7 mouse cellular contexts compared by ENCODE assay signal in the genomic region with DNA sequence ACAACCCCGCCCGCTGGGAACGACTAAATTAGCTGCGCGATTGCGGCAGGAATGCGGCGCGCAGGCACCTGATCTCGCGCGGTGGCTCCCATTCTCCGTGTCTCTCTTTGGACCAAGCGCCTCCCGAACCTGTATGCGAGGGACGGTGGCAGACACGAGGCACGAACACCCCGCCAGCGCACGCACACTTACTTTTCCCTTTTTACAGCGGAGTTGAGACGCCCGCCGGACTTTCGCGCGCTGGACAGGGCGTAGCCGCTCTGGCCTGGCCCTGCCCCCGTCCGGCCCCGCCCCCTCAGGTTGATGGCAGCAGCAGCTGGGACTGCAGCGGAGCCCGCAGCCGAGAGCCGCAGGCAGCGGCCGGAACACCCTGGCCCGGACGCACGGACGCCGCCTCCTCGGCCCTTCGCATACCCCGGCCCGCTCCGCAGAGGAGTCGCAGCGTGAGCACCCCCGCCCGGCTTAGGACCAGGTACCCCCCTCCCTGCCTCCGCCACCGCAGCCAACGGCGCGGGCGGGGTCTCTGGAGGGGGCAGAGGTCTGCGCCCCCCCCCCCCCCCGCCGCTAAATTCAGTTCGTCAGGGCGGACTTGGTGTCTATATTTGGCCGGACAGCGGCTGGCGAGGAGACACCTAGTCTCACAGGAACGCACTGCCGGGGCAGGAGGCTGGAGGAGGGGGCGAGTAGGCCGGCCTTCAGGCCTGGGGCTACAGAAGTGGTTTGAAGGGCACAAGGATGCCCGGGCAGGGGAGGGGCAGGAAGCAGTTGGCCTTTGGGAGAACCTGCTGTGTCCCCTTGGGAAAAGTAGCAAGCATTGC. TPM values are rescaled to one million over a fixed set of nuclear protein-coding genes. Genes with fewer than 3 reads are reported as not detected.
DNase-seq lines count a peak whose midpoint lies in the region; ATAC-seq and TF ChIP-seq lines count a peak whose summit lies in the region.

A gene (plus strand): TSS at position 129 of the 818 bp plus-strand sequence.

- peaks cover 84% of the 10 kb centered on the region for H3K27me3 ChIP-seq in E14TG2a.4 (ENCODE audit: insufficient read depth, low read length)
- H3K27me3 ChIP-seq in forebrain, embryonic 12.5 days: peaks cover 73% of the 10 kb centered on the region
- peaks cover 13% of the 10 kb centered on the region for H3K27me3 ChIP-seq in spleen, adult 2 months (ENCODE audit: control insufficient read depth, insufficient read depth, low read length)

- H3K4me3 ChIP-seq in E14TG2a.4 (replicated peaks; ENCODE audit: low read length) (peak within 1 kb of the TSS; percentile 82), macrophage (ENCODE audit: inconsistent target) (peak within 1 kb of the TSS; percentile 12; the same call in 1 of the 2 replicates)
- H3K4me3 ChIP-seq in forebrain, embryonic 12.5 days (replicated peaks): peak within 1 kb of the TSS; percentile 51
- H3K4me3 ChIP-seq in spleen, adult 2 months (ENCODE audit: extremely low read depth, insufficient read depth, insufficient read length): peak within 1 kb of the TSS; percentile 49

- H3K4me2 ChIP-seq in forebrain, embryonic 12.5 days: peak within 1 kb of the TSS; percentile 100

- no peak for TF ChIP-seq POLR2A in spleen, adult 2 months (IDR thresholded peaks at IDR 0.05; ENCODE audit: low read depth, low read length)

- H3K4me1 ChIP-seq in E14TG2a.4 (replicated peaks; ENCODE audit: low read depth, low read length): peaks cover 57% of the 10 kb centered on the region
- H3K4me1 ChIP-seq in forebrain, embryonic 12.5 days: peaks cover 15% of the 10 kb centered on the region
- H3K4me1 ChIP-seq in spleen, adult 2 months (ENCODE audit: control insufficient read depth, insufficient read depth, insufficient read length): peaks cover 4% of the 10 kb centered on the region

- H3K9ac ChIP-seq in forebrain, embryonic 12.5 days: peak within 1 kb of the TSS; percentile 61

- intact Hi-C loops in heart, postnatal 25 days (cut with DNase I): no loop called here

- peak; percentile 69 to 78 for DNase-seq in adrenal gland, adult 18-20 months (ENCODE audit: low spot score in 2 of 2)
- DNase-seq in heart, postnatal 25 days (ENCODE audit: low spot score): peak; percentile 65
- DNase-seq in layer of hippocampus, postnatal 25 days (ENCODE audit: extremely low spot score in 1 of 2, low spot score in 1 of 2): no peak
- peak in 1 of 2 experiments; percentile 50 for DNase-seq in spleen, adult 2 months (ENCODE audit: low read depth in 1 of 2, low spot score in 2 of 2)

- no peaks in the 10 kb centered on the region for H3K79me2 ChIP-seq in macrophage (ENCODE audit: inconsistent target)

- WGBS in forebrain, embryonic 12.5 days: under 1% methylated on average over 63 of the region's 73 CpGs
- WGBS in macrophage (ENCODE audit: missing documents): 2% methylated on average over 67 of the region's 73 CpGs
- WGBS in spleen, adult 2 months: 1% methylated on average over 72 of the region's 73 CpGs

- H3K27ac ChIP-seq in forebrain, embryonic 12.5 days: no peak within 1 kb of the TSS
- no peak within 1 kb of the TSS for H3K27ac ChIP-seq in macrophage
- H3K27ac ChIP-seq in spleen, adult 2 months (ENCODE audit: insufficient read depth, low read length): no peak within 1 kb of the TSS

- TF ChIP-seq CTCF in E14TG2a.4 (conservative IDR thresholded peaks at IDR 0.05; ENCODE audit: low read length): no peak
- TF ChIP-seq CTCF in spleen, adult 2 months (IDR thresholded peaks at IDR 0.05; ENCODE audit: extremely low read depth, insufficient read depth, insufficient read length, insufficient replicate concordance): no peak

- H3K9me3 ChIP-seq in E14TG2a.4 (ENCODE audit: low read length): no peaks in the 10 kb centered on the region
- no peaks in the 10 kb centered on the region for H3K9me3 ChIP-seq in forebrain, embryonic 12.5 days

- H3K36me3 ChIP-seq in E14TG2a.4 (ENCODE audit: insufficient read depth, low read length) (no peaks in the 10 kb centered on the region), macrophage (ENCODE audit: inconsistent target) (no peaks in the 10 kb centered on the region)
- H3K36me3 ChIP-seq in forebrain, embryonic 12.5 days (replicated peaks): 0 out of 2 replicates have a peak, but pooled peaks cover 4% of the 10 kb centered on the region
- no peaks in the 10 kb centered on the region; the same call in 1 of the 2 replicates for H3K36me3 ChIP-seq in spleen, adult 2 months (ENCODE audit: control insufficient read depth, insufficient read depth, low read length)

- peak; percentile 74 for ATAC-seq in forebrain, embryonic 12.5 days (ENCODE audit: low FRiP score)

RNA-seq across cellular contexts. Expression of the gene that starts here (rescaled TPM):
- total RNA-seq in adrenal gland, adult 18-20 months (2021): 1 to 10 TPM; 2.0 to 2.9 TPM
- 0.10 and 0.12 TPM in 2 replicates for polyA plus RNA-seq in forebrain, embryonic 12.5 days (2016; fragmentation: Nextera tagmentation; extraction: Ambion mirVana)
- total RNA-seq in heart, postnatal 25 days (2021): 100 to 1,000 TPM; 203 to 217 TPM
- total RNA-seq in layer of hippocampus, postnatal 25 days (2021): 10 to 100 TPM; 10.1 to 16.6 TPM
- total RNA-seq in macrophage (2018; cell fraction: chromatin; rRNA removed): under 1 TPM in 1 of 26 experiments, not detected in 25; 0.31 TPM
- total RNA-seq in macrophage (2018; cell fraction: cytosol; rRNA removed): under 1 TPM in 1 of 26 experiments, not detected in 25; 0.05 TPM
- under 1 TPM in 1 of 26 experiments, not detected in 25; 0.94 TPM for total RNA-seq in macrophage (2018; cell fraction: nucleus; rRNA removed)
- not detected in 3 replicates for polyA plus RNA-seq in macrophage (2018)
- 0.76 and 1.1 TPM in 2 replicates for polyA plus RNA-seq in spleen, adult 2 months (2012; rRNA removed)

Comparison
In these comparisons a context has a peak if more than half of its experiments do, and no peak if none do; other contexts are left out.
1. RNA of the gene that starts here (total RNA-seq): 203 to 217 TPM in heart, postnatal 25 days; 10.1 to 16.6 TPM in layer of hippocampus, postnatal 25 days and 2.0 to 2.9 TPM in adrenal gland, adult 18-20 months; every median in the first group is over 10 times any median in the second.
2. Peak in ATAC-seq, H3K4me3 ChIP-seq, H3K9ac ChIP-seq and H3K4me2 ChIP-seq in forebrain, embryonic 12.5 days; RNA of the gene not detected or under 1 TPM.
3. H3K4me3 ChIP-seq: peak in every context shown above with its lines; median percentile 82 in E14TG2a.4; 51 in forebrain, embryonic 12.5 days; 49 in spleen, adult 2 months; 12 in macrophage.
4. DNase-seq: peak in adrenal gland, adult 18-20 months (2 of 2) and heart, postnatal 25 days (single experiment); none in layer of hippocampus, postnatal 25 days (0 of 2).